Comparison of ENCODE assay signal across 36 mouse cellular contexts in genomic region chr7:102446438-102446837, GRCm38 (mm10). TPM values are rescaled to one million over a fixed set of nuclear protein-coding genes. Genes with fewer than 3 reads are reported as not detected.
DNase-seq lines count a peak whose midpoint lies in the region; TF ChIP-seq lines count a peak whose summit lies in the region.
"Had no signal": no experiment of that assay in that cellular context is flagged by ENCODE, and none has a peak within 500 bp of the region (broad histone marks: within the 10 kb centered on the region; RNA-seq: fewer than 3 reads in every experiment).

No protein-coding gene starts in this region.

- H3K27ac ChIP-seq in layer of hippocampus, adult 2 months: no peak overlapping the region
- H3K27ac ChIP-seq: embryonic facial prominence, embryonic 12.5 days; embryonic facial prominence, embryonic 15.5 days; forebrain, embryonic 12.5 days; heart, adult 2 months; heart, embryonic 10.5 days; heart, embryonic 13.5 days; hindbrain, embryonic 14.5 days; hindbrain, postnatal 0 days had no signal

- TF ChIP-seq CTCF in layer of hippocampus, adult 2 months (conservative IDR thresholded peaks at IDR 0.05): no peak

- peak; percentile 56 for DNase-seq in adrenal gland, adult 2 months
- no peak for DNase-seq in adrenal gland, postnatal 4 days (ENCODE audit: low spot score in 2 of 2)
- peak; percentile 41 for DNase-seq in gastrocnemius, adult 18-20 months (ENCODE audit: low spot score)
- DNase-seq in gastrocnemius, postnatal 10 days: no peak
- DNase-seq in adrenal gland, postnatal 14 days: peak; percentile 63
- peak; percentile 51 to 53 for DNase-seq in adrenal gland, postnatal 36 days
- DNase-seq in T-cell, adult 2 months (ENCODE audit: low spot score): no peak
- no peak for DNase-seq in layer of hippocampus, adult 2 months (ENCODE audit: low spot score in 2 of 2)
- DNase-seq: B cell, adult 2 months; cerebellum, adult 11 months; cerebellum, adult 2 months; cerebellum, adult 9-11 months; cerebellum, postnatal 25 days; gastrocnemius, postnatal 36 days; heart, adult 2 months; heart, postnatal 14 days; heart, postnatal 4 days; kidney, adult 18-20 months; kidney, adult 9 months had no signal

- H3K4me3 ChIP-seq in layer of hippocampus, adult 2 months: no peak overlapping the region
- H3K4me3 ChIP-seq: embryonic facial prominence, embryonic 12.5 days; embryonic facial prominence, embryonic 15.5 days; forebrain, embryonic 12.5 days; heart, adult 2 months; heart, embryonic 10.5 days; heart, embryonic 13.5 days had no signal

RNA-seq across cellular contexts. Expression of gene Rrm1, which starts 4.9 kb away (rescaled TPM):
- total RNA-seq in adrenal gland, adult 2 months (2021): 10 to 100 TPM; 16.8 to 20.1 TPM
- polyA plus RNA-seq in adrenal gland, adult 2 months (2012; rRNA removed): 3.2 and 4.1 TPM in 2 replicates
- 10 to 100 TPM; 72.0 to 73.4 TPM for total RNA-seq in adrenal gland, postnatal 4 days (2021)
- total RNA-seq in gastrocnemius, adult 18-20 months (2021): 10 to 100 TPM; 18.1 to 20.5 TPM
- total RNA-seq in gastrocnemius, postnatal 10 days (2021): 10 to 100 TPM; 25.5 to 30.0 TPM
- total RNA-seq in adrenal gland, postnatal 14 days (2021): 41.7 and 42.2 TPM in 2 replicates
- 10 to 100 TPM; 19.2 to 21.4 TPM for total RNA-seq in adrenal gland, postnatal 36 days (2021)
- 10 to 100 TPM; 10.8 to 13.0 TPM for total RNA-seq in layer of hippocampus, adult 2 months (2021)

RNA-seq across cellular contexts. Expression of gene Olfr543, which starts 35.0 kb away (rescaled TPM):
- not detected for total RNA-seq in adrenal gland, adult 2 months (2021)
- not detected in 2 replicates for polyA plus RNA-seq in adrenal gland, adult 2 months (2012; rRNA removed)
- total RNA-seq in adrenal gland, postnatal 4 days (2021): not detected
- total RNA-seq in gastrocnemius, adult 18-20 months (2021): not detected
- not detected for total RNA-seq in gastrocnemius, postnatal 10 days (2021)
- not detected in 2 replicates for total RNA-seq in adrenal gland, postnatal 14 days (2021)
- total RNA-seq in adrenal gland, postnatal 36 days (2021): not detected
- not detected for total RNA-seq in layer of hippocampus, adult 2 months (2021)
- total RNA-seq: CH12.LX; common myeloid progenitor, adult 5-6 weeks; gastrocnemius, adult 8-10 months; gastrocnemius, postnatal 36 days; heart, adult 2 months; heart, postnatal 14 days; heart, postnatal 4 days; hindbrain, postnatal 0 days had no signal
- polyA plus RNA-seq: cerebellum, adult 2 months; G1E; heart, adult 2 months; heart, embryonic 13.5 days; Patski had no signal

RNA-seq across cellular contexts. Expression of gene Olfr544, which starts 41.7 kb away (rescaled TPM):
- total RNA-seq in adrenal gland, adult 2 months (2021): not detected
- not detected in 2 replicates for polyA plus RNA-seq in adrenal gland, adult 2 months (2012; rRNA removed)
- not detected for total RNA-seq in adrenal gland, postnatal 4 days (2021)
- not detected for total RNA-seq in gastrocnemius, adult 18-20 months (2021)
- not detected for total RNA-seq in gastrocnemius, postnatal 10 days (2021)
- total RNA-seq in adrenal gland, postnatal 14 days (2021): not detected in 2 replicates
- total RNA-seq in adrenal gland, postnatal 36 days (2021): not detected
- not detected for total RNA-seq in layer of hippocampus, adult 2 months (2021)
- total RNA-seq: CH12.LX; common myeloid progenitor, adult 5-6 weeks; G1E; gastrocnemius, adult 8-10 months; gastrocnemius, postnatal 36 days; heart, adult 2 months; heart, postnatal 14 days; heart, postnatal 4 days; hindbrain, postnatal 0 days had no signal
- polyA plus RNA-seq: cerebellum, adult 2 months; G1E; heart, adult 2 months; heart, embryonic 13.5 days; inflammation-experienced regulatory T-cells, adult 6 months; intestine, embryonic 16.5 days; Patski had no signal

RNA-seq across cellular contexts. Expression of gene Olfr545, which starts 52.9 kb away (rescaled TPM):
- total RNA-seq in adrenal gland, adult 2 months (2021): not detected
- polyA plus RNA-seq in adrenal gland, adult 2 months (2012; rRNA removed): not detected in 2 replicates
- not detected for total RNA-seq in adrenal gland, postnatal 4 days (2021)
- total RNA-seq in gastrocnemius, adult 18-20 months (2021): not detected
- total RNA-seq in gastrocnemius, postnatal 10 days (2021): not detected
- not detected in 2 replicates for total RNA-seq in adrenal gland, postnatal 14 days (2021)
- not detected for total RNA-seq in adrenal gland, postnatal 36 days (2021)
- not detected for total RNA-seq in layer of hippocampus, adult 2 months (2021)
- total RNA-seq: CH12.LX; common myeloid progenitor, adult 5-6 weeks; gastrocnemius, adult 8-10 months; gastrocnemius, postnatal 36 days; heart, adult 2 months; heart, postnatal 14 days; heart, postnatal 4 days; hindbrain, postnatal 0 days had no signal
- polyA plus RNA-seq: cerebellum, adult 2 months; embryonic facial prominence, embryonic 15.5 days; forebrain, embryonic 12.5 days; forebrain, embryonic 16.5 days; G1E; heart, adult 2 months; heart, embryonic 10.5 days; heart, embryonic 16.5 days; hindbrain, embryonic 11.5 days; inflammation-experienced regulatory T-cells, adult 6 months; intestine, embryonic 16.5 days; Patski had no signal

Comparison
In these comparisons a context has a peak if more than half of its experiments do, and no peak if none do; other contexts are left out.
1. DNase-seq: peak in adrenal gland, adult 2 months (single experiment), gastrocnemius, adult 18-20 months (single experiment), adrenal gland, postnatal 14 days (single experiment) and adrenal gland, postnatal 36 days (2 of 2); none in adrenal gland, postnatal 4 days (0 of 2), gastrocnemius, postnatal 10 days (single experiment), T-cell, adult 2 months (single experiment) and layer of hippocampus, adult 2 months (0 of 2).